Mouse (Mus musculus) CD4-positive helper T cell, adult 2 months (primary cell): ENCODE measurements around the gene Smarcc1.
A peak's percentile ranks its signal among the peaks of the same experiment; 100 is the strongest.

Source experiments
- DNase-seq: peaks from one replicate; pipeline ENCODE4 v3.0.0-alpha.2; 2012; ENCODE audit warnings: low read depth, missing footprints, low spot score

The Smarcc1 gene

GRCm38 (mm10) chr9:110230395-110231071 is 113.0 kb downstream of the Smarcc1 start:
- DNase-seq = no peak

- no peak for DNase-seq
These were observed 117.5 kb downstream of the Smarcc1 start for GRCm38 (mm10) chr9:110234962-110235361.

DNA sequence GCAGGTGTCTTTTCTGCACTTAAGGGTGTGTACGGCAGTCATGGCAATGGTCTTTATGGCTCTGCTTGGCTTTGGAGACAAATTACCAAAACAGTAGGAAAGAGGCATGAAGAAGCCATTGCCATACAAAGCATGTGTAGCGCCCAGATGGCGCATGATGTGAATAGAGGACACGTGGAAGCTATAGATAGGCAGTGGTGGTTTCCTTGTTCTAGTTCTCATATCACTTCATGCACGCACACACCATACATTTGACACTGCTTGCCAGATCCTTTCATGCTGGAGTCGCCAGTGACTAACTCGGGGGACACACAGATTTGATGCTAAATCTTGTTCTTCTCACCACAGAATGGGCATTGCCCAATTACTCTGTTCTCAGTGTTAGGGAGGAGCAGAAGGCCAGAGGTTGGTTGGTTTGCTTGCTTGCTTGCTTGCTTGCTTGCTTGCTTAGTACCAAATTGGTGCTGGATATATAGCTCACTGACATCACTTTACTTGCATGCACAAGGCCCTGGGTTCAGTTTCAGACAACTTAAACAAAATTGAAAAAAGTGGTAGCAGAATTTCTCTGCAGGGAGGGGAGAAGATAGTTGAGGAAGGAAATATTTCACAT is 125.8 kb downstream of the Smarcc1 start, which contains the start of gene Cspg5:
Gene Cspg5 (plus strand): TSS at position 563 of the 613 bp plus-strand sequence.
- no peak for DNase-seq

GRCm38 (mm10) chr9:110244567-110244888 is 127.0 kb downstream of the Smarcc1 start:
- no peak for DNase-seq

DNA sequence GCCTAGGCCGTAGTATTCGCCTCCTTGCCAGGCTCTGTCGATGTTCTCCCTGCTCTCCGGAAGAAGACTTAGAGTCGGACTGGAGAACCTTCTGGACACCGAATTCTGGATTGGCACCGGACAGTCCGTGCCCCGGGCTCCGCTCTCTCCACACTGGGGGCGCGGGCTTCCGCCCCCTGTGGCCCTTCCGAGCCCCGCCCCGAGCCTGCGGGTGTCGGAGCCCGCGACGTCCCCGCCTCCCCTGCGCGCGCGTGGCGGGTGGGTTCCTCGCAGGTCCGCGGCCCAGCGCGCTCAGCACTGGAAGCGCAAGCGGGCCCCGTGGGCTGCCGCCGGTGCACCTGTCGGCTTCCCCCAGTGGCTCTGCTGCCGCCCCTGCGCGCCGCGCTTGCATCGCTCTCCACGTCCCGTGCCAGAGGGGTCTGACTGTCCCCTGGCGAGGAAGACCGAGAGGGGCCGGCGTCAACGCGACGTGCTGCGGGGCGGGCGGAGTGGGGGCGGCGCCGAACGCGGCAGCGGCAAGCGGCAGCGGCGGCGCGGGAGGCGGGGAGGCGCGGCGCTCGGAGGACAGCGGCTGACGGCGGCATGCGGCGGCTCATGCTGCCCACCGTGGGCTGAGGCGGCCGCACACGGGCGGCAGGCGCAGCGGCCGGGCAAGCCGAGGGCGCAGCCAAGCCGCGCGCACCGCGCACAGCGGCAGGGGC is 127.5 kb downstream of the Smarcc1 start:
- DNase-seq = peak; percentile 37

DNA sequence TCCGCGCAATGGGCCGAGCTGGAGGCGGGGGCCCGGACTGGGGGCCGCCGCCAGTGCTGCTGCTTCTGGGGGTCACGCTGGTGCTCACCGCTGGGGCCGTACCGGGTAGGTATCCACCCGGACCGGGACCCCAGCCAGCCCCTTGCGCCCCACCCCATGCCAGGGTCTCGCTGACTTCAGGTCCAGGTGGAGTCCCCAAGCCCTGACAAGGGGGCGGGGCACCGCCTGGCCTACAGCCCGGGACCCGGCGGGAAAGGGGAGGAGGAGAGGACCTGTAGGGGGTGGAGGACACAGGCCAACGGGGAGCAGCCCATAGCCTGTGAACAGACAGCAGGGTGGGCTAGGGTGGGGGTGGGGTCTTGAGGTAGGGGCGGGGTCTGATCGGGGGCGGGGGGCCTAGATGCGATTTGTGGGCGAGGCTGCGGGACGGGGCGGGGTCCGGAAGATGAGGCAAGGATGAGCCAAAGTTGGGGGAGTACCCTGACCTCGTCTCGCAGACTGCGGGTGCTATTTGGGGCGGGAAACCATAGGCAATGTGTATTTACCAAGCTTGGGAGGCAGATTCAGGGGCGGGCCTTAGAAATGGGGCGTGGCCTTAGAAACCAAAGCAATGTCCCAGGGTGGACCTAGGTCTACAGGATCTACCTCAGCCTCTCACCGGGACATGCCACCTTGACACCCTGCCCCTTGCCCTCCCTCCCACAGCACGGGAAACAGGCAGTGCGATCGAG is 128.2 kb downstream of the Smarcc1 start:
- peak; percentile 61 for DNase-seq

DNA sequence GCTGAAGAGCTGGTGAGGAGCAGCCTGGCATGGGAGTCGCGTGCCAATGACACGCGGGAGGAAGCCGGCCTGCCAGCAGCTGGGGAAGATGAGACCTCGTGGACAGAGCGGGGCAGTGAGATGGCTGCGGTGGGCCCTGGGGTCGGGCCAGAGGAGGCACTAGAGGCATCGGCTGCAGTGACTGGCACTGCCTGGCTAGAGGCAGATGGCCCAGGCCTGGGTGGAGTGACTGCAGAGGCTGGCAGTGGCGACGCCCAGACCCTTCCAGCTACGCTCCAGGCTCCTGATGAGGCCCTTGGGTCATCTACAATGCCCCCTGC is 128.8 kb downstream of the Smarcc1 start:
- DNase-seq = no peak

GRCm38 (mm10) chr9:110247049-110247448 is 129.5 kb downstream of the Smarcc1 start:
- no peak for DNase-seq

- DNase-seq = no peak
These were observed 131.4 kb downstream of the Smarcc1 start for GRCm38 (mm10) chr9:110248861-110249260.

GRCm38 (mm10) chr9:110249823-110250543 is 132.5 kb downstream of the Smarcc1 start:
- no peak for DNase-seq

- no peak for DNase-seq
These were observed 133.3 kb downstream of the Smarcc1 start for GRCm38 (mm10) chr9:110250776-110251175.

DNA sequence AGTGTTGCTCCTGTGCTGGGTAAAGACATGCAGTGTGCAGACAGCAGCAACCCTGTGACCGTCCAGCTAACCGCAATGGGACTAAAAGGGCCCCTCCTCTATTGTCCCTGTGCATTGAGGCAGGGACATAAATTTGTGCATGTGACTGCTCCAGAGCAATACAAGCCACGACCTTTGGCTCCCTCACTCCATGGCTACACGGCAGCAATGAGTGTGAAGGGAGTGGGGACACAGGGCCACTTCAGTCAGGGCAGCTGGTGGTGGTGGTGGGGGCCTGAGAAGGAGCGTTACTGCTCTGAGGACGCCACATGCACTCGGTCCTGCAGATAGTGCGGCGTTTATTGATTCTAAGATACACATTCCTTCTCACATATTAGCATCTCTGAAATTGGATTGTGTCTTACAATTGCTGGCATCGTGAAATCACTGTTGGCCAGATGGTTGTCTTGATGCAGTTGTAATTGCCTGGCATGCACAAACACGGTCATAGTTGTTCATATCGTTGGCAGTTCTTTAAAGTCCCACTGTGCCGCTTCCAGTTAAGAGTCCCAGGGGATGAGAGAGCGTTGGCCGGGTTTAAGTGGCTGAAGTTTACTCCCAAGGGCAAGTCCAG is 138.0 kb downstream of the Smarcc1 start:
- DNase-seq = no peak

- no peak for DNase-seq
These were observed 141.1 kb downstream of the Smarcc1 start for GRCm38 (mm10) chr9:110258646-110259045.

GRCm38 (mm10) chr9:110259118-110259517 is 141.6 kb downstream of the Smarcc1 start:
- DNase-seq = no peak

GRCm38 (mm10) chr9:110263181-110263580 is 145.7 kb downstream of the Smarcc1 start:
- no peak for DNase-seq

DNA sequence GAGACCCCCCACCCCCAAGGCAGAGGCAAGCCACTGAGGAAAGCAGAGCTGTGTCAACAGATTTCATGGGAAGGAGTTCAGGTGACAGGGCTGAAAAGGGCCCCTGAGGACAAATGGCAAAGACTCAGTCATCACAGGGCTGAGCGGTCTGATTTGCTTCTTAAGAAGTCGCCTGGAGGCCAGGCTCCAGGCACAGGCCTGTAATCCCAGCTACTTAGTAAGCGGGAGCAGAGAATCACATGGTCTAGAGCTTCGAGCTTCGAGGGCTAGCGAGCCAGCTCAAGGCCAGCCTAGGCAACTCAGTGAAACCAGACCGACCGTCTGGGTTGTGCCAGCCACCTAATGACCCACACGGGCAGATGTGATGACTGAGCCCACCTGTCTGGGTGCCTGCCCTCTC is 147.5 kb downstream of the Smarcc1 start:
- no peak for DNase-seq

GRCm38 (mm10) chr9:110268416-110268815 is 150.9 kb downstream of the Smarcc1 start:
- DNase-seq = no peak

- DNase-seq = peak; percentile 29
These were observed 154.8 kb downstream of the Smarcc1 start for GRCm38 (mm10) chr9:110272330-110272729.

DNA sequence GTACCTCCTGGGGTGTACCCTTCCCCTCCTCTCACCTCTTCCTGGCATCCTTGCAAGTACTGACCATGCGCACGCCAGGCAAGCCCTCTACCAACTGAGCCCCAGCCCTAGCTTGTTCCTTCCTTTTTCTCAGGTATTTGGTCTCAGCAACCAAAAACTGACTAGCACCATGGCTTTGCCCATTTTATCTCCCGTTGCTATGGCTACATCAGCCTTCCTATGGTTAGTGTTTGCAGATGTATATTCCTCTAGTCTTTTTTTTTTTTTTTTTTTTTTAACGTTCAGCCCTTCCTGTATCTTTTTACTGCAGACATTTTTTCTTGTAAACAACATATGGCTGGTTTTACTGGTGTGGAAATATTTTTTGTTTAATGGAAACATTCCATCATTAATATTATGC is 156.0 kb downstream of the Smarcc1 start:
- DNase-seq = no peak

DNA sequence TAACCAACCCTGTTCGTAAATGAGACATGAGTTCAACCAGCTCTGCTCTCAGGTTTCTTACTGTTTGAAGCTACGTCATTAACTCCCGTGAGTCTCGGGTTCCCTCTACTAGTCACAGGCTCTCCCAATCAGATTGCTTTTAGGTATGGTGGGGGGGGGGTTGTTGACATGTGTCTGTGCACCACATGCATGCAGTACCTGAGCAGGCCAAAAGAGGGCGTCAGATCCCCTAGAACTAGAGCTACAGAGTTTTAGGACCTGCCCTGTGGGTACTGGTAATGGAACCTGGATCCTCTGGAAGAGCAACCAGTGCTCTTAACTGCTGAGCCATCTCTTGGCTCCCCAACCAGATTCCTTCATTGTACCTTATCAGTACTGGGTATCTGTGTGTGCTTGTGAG is 158.4 kb downstream of the Smarcc1 start:
- no peak for DNase-seq

- DNase-seq = no peak
These were observed 159.9 kb downstream of the Smarcc1 start for GRCm38 (mm10) chr9:110277431-110277881.
